Mouse (Mus musculus) embryonic facial prominence, embryonic 14.5 days (tissue): ENCODE data around the gene Klkb1. TPM values are rescaled to one million over a fixed set of nuclear protein-coding genes. Genes with fewer than 3 reads are reported as not detected.
A peak's percentile ranks its signal among the peaks of the same experiment; 100 is the strongest.
"Not testable (repeated sequence)": the region's sequence is repeated elsewhere in the genome, so short reads cannot be mapped to it uniquely, and the experiment has no call there.

Experiments
- ATAC-seq: fragments of 200-750 bp; cut with Nextera tagmentation; 2 replicates; pipeline ENCODE4 v1.8.0; 2017; ENCODE audit warnings: low read depth, moderate number of reproducible peaks, moderate TSS enrichment
- DNase-seq: peaks from one replicate; pipeline ENCODE4 v3.0.0-alpha.2; 2015; ENCODE audit warnings: low spot score
- H3K27ac ChIP-seq: fragments of 300-500 bp; sonication (generic); replicated peaks from 2 replicates; pipeline ENCODE4 v1.5.1; 2014; ENCODE audit warnings: low read depth, mild to moderate bottlenecking, low read length, moderate library complexity
- H3K27me3 ChIP-seq: fragments of 300-500 bp; sonication (generic); replicated peaks from 2 replicates; pipeline ENCODE4 v1.6.1; 2014; ENCODE audit warnings: low read length; ENCODE audit not compliant: control insufficient read depth, insufficient read depth
- H3K36me3 ChIP-seq: fragments of 300-500 bp; sonication (generic); 2 replicates; pipeline ENCODE4 v1.6.1; 2014; ENCODE audit warnings: low read length, mixed read lengths; ENCODE audit not compliant: control insufficient read depth, insufficient read depth
- H3K4me1 ChIP-seq: fragments of 300-500 bp; sonication (generic); 2 replicates; pipeline ENCODE4 v1.6.1; 2014; ENCODE audit warnings: antibody characterized with exemption, low read length; ENCODE audit not compliant: control insufficient read depth, insufficient read depth
- H3K4me2 ChIP-seq: fragments of 300-500 bp; sonication (generic); 2 replicates; pipeline ENCODE4 v1.6.1; 2014; ENCODE audit warnings: low read depth, mild to moderate bottlenecking, low read length, moderate library complexity, mixed read lengths
- H3K4me3 ChIP-seq: fragments of 300-500 bp; sonication (generic); 2 replicates; pipeline ENCODE4 v1.5.1; 2014; ENCODE audit warnings: low read depth, mild to moderate bottlenecking, low read length
- H3K9ac ChIP-seq: fragments of 300-500 bp; sonication (generic); 2 replicates; pipeline ENCODE4 v1.6.1; 2014; ENCODE audit warnings: low read depth, mild to moderate bottlenecking, low read length, moderate library complexity, mixed read lengths
- H3K9me3 ChIP-seq: fragments of 300-500 bp; sonication (generic); 2 replicates; pipeline ENCODE4 v1.6.1; 2016; ENCODE audit warnings: low read length; ENCODE audit not compliant: control insufficient read depth
- WGBS: fragments of 180-500 bp; shearing (Covaris S2); extraction: QIAGEN DNeasy Blood & Tissue Kit; methylation state at CpG from one replicate; pipeline ENCODE4 v1.1.7; 2014; 5-methylcytosine and 5-hydroxymethylcytosine counted together
- polyA plus RNA-seq: library from polyadenylated mRNA; unstranded; fragments of >200 nt; fragmentation: Nextera tagmentation; extraction: Ambion mirVana; gene quantifications from 2 replicates; pipeline ENCODE4 v1.2.1, GENCODE M21; 2014

Klkb1 gene
- polyA plus RNA-seq, result 0.07 and 0.13 TPM in 2 replicates

DNA sequence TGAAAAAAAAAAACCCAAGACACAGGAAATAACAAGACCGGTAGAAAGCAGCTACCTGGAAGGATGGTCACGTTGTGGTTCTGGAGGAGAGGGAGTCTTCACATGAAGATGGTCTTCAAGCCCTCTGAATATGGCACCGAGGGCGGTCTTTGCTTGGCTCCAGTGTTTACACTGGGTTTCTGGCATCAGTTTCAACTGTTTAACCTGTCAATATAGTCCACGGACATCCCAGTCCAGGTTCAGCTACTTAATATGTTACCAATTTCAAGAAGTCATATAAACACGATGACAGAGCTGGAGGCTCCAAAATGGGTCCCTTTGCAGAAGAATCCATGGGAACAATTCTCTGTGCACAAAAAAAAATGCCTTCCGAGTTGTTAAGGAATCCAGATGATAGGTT is at the start of gene Klkb1:
TSS of gene Klkb1 (minus strand) at position 173 of the 400 bp plus-strand sequence.
- DNase-seq, result no peak
- Histone ChIP-seq H3K4me1 (no peaks in the 10 kb centered on the region), H3K4me3 (no peak within 1 kb of the TSS), H3K9ac (no peak within 1 kb of the TSS), H3K27ac (no peak within 1 kb of the TSS), H3K9me3 (no peaks in the 10 kb centered on the region), H3K36me3 (no peaks in the 10 kb centered on the region), H3K4me2 (no peak within 1 kb of the TSS), H3K27me3 (no peaks in the 10 kb centered on the region)
- WGBS, result 87% methylated on average over 7 of the region's 7 CpGs
- ATAC-seq, result no peak

DNA sequence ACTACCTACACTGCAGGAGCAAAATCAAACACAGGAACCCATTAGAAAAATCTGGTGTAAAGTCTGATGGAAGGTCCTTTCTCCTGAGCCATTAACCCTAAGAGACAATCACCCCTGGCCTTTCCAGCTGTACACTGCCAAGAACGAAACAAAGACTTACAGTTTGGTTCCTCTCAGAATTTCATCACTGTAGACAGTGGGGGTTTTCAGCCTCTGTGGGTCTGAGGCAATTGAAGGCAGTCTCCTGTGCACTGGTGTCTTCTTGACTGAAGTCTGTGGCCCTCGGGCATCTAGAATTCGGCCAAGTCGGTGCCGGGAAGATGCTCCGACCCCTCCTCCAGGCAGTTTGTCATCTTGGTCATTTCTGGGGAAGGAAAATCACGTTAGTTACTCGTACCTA is 49.6 kb upstream of the Klkb1 start:
- 83% methylated on average over 8 of the region's 8 CpGs for WGBS
- Histone ChIP-seq H3K4me1 (no peaks in the 10 kb centered on the region), H3K27ac (no peak overlapping the region), H3K4me2 (no peak overlapping the region), H3K36me3 (peaks cover 22% of the 10 kb centered on the region), H3K9ac (no peak overlapping the region), H3K4me3 (no peak overlapping the region), H3K9me3 (no peaks in the 10 kb centered on the region), H3K27me3 (no peaks in the 10 kb centered on the region)
- ATAC-seq (no peak), DNase-seq (no peak)

DNA sequence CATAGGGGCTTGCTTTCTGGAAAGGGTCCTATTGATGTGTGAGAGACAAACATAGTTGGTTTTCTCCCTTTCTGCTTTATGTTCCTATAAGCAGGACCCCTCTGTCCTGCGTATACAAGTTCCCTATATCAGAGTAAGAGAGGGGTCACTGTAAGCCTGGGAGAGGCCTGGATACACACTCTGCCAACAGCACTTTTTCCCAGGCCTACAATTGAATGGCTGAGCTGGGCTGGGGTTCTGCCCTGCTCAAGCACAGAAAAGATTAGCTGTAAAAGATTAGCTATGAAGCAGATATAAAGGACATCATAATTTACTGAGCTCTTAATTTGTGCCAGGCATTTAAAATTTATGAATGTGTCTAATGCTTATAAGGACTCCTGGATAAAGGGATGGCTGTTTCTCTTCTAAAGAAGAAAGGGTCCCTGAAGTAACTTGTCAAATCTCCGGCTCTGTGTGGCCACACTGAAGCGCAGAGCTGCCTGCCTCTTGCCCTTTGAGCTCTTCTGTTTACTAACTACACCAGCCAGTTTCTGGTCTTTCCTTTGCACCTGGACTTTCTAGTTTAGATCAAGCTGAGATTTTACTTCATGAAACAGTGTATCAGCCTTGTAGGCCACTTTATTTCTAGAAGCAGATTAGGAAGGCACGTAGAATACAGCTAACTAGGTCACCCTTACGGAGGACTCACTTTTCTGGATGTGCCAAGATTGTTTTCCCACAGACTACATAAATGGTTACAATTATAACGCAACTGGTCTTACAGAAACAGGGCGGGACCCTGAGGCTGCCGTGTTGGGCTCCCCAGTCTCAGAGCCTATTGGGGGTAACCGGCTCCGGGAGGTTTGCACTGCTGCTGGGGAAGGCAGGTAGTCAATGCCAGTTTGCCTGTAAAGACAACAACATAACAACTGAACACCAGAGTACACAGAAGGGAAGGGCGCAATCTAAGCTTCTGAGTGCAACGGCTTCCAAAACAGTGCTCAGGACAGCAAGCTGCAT is 47.3 kb upstream of the Klkb1 start:
- Histone ChIP-seq H3K9ac (no peak overlapping the region), H3K4me3 (no peak overlapping the region), H3K27me3 (no peaks in the 10 kb centered on the region), H3K4me2 (no peak overlapping the region), H3K36me3 (peaks cover 11% of the 10 kb centered on the region; the same call in 1 of the 2 replicates), H3K27ac (no peak overlapping the region), H3K4me1 (no peaks in the 10 kb centered on the region), H3K9me3 (no peaks in the 10 kb centered on the region)
- DNase-seq (no peak), ATAC-seq (no peak)
- WGBS, result 90% methylated on average over 12 of the region's 12 CpGs

DNA sequence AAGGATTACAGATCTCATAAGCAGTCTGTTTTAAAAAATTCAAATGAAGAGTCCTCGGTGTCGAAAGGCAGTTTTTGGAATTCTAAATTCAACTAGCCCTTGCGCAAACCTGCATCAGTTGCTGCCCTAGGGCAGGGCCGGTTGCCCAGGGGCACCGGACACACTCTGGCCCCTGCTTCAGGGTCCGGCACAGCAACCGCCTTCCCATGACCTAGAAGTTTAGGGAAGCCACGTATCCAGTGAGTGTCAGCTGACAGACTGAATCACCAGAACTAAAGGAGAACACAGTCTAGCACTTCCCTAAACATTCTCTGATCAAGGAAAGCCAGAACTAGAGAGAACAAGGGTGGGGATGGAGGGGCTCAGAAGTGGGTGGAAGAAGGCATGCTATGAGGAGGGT is 38.8 kb upstream of the Klkb1 start:
- no peak overlapping the region for H3K27ac ChIP-seq

DNA sequence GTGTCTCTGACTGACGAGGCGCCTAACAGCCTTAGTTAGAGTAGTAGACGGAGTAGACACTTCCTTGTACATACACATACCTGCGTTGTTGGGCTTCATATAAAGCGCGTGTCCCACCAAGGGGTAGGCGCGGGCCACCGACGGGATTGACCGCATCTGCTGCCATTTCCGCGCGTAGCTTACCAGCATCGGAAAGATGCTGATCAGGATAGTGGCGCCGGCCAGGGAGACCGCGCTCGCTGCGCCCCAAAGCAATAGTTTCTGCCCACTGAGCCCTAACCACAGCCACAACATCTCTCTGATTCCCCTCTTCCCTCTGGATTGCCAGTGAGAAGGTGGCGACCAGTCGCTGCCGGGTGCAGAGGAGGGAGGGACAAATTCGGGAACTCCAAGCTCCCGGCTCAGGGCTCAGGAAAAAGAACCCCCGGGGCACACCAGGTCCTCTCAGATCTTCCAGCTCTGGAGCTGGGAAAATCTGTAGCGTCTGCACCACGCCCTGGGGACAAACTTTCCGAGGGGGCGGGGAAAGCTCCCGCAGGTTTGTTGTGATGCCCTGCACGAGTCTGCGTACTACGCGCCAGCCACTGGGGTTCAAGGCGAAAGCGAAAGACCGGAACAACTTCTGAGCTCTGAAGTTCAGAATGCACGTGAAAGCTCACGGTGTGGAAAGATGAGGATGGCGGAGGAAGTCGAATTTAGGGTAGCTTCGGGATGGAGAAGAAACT is 38.2 kb upstream of the Klkb1 start, which contains the start of gene Cyp4v3:
TSS of gene Cyp4v3 (minus strand) at position 532 of the 725 bp plus-strand sequence.
- WGBS, result under 1% methylated on average over 41 of the region's 44 CpGs
- H3K4me1 ChIP-seq, result 0 out of 2 replicates have a peak, but pooled peaks cover 7% of the 10 kb centered on the region

More for the DNA sequence above, 38.8 kb upstream of the Klkb1 start:
- no peaks in the 10 kb centered on the region for H3K36me3 ChIP-seq
- H3K27me3 ChIP-seq, result no peaks in the 10 kb centered on the region
- H3K9me3 ChIP-seq, result no peaks in the 10 kb centered on the region
- ATAC-seq (0 out of 2 replicates have a peak, but pooled peaks have one; percentile 20), DNase-seq (no peak)
- peak overlapping the region; percentile 82 for H3K4me2 ChIP-seq
- 0 out of 2 replicates have a peak, but pooled peaks cover 7% of the 10 kb centered on the region for H3K4me1 ChIP-seq
- H3K9ac ChIP-seq, result peak overlapping the region; percentile 70
- peak overlapping the region; percentile 65 for H3K4me3 ChIP-seq
- WGBS, result 4% methylated on average over 8 of the region's 8 CpGs

DNA sequence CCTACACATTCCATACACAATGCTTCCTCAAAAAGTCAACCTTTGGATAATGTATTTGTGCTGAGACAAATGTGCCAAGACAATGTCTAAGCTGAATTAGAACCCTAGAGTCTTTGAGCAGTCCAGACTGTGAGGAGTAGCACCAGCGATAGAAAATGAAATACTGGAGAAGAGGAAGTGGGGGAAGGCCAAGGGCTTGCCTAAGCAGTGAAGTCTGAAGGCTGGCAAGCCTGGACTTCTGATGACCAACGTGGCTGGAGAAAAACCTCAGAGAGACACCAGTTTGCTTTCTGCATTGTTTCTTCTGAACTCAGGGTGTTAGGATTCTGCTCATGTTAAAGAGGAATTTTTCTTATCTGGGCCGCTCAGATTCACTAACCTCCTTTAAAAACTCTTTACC is 36.2 kb upstream of the Klkb1 start:
- no peak overlapping the region for H3K4me3 ChIP-seq
- H3K4me1 ChIP-seq, result 0 out of 2 replicates have a peak, but pooled peaks cover 7% of the 10 kb centered on the region
- H3K27me3 ChIP-seq, result no peaks in the 10 kb centered on the region
- no peak for DNase-seq
- ATAC-seq, result no peak
- WGBS, result 76% methylated on average over 3 of the region's 3 CpGs
- no peak overlapping the region for H3K4me2 ChIP-seq
- no peaks in the 10 kb centered on the region for H3K36me3 ChIP-seq
- no peak overlapping the region for H3K27ac ChIP-seq
- H3K9me3 ChIP-seq, result no peaks in the 10 kb centered on the region
- H3K9ac ChIP-seq, result no peak overlapping the region

More for the DNA sequence above, 38.2 kb upstream of the Klkb1 start, which contains the start of gene Cyp4v3:
- Histone ChIP-seq H3K27me3 (no peaks in the 10 kb centered on the region), H3K9me3 (no peaks in the 10 kb centered on the region), H3K4me2 (peak within 1 kb of the TSS; percentile 82), H3K36me3 (no peaks in the 10 kb centered on the region), H3K27ac (no peak within 1 kb of the TSS), H3K9ac (peak within 1 kb of the TSS; percentile 70), H3K4me3 (peak within 1 kb of the TSS; percentile 65)
- ATAC-seq (peak; percentile 88), DNase-seq (peak; percentile 87)

DNA sequence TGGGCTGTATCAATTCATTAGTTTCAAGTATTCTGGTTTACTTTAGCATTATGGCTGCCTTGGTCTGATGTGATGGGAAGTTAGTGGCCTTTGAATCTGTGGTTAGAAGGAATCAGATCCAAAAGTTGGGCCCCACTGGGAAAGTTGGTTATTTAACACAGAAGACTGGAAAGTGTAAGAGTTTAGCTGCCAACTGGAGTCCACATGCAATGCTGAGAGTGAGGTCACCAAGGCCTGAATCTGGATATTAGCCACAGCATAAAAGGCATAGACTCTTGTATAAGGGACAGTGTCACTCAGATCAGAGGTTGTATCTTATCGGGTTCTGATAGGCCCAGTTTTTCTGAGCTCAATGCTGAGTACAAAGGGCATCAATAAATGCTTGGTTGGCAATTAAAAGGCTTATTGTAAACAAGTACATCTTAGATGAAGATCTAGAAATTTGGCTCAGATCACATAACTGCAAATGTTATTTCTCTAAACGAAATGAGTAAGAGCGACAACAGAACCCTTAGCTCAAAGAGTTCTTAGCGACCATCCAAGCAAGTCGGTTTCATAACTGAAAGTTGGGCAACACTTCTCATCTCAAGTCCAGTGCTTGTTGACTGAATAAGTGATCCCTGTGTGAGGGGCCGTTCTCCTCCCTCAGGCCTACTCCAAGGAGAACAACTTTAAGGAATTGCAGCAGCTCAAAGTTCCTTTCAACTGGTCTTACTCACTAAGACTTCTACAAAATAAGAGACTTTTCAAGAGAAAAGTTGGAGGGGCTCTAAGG is 34.7 kb upstream of the Klkb1 start:
- DNase-seq (no peak), ATAC-seq (no peak)
- H3K9me3 ChIP-seq, result no peaks in the 10 kb centered on the region
- WGBS, result 90% methylated on average over 6 of the region's 6 CpGs
- H3K27me3 ChIP-seq, result no peaks in the 10 kb centered on the region
- no peak overlapping the region for H3K4me3 ChIP-seq
- H3K36me3 ChIP-seq, result no peaks in the 10 kb centered on the region
- 0 out of 2 replicates have a peak, but pooled peaks cover 7% of the 10 kb centered on the region for H3K4me1 ChIP-seq
- H3K9ac ChIP-seq, result no peak overlapping the region
- H3K27ac ChIP-seq, result no peak overlapping the region
- no peak overlapping the region for H3K4me2 ChIP-seq

DNA sequence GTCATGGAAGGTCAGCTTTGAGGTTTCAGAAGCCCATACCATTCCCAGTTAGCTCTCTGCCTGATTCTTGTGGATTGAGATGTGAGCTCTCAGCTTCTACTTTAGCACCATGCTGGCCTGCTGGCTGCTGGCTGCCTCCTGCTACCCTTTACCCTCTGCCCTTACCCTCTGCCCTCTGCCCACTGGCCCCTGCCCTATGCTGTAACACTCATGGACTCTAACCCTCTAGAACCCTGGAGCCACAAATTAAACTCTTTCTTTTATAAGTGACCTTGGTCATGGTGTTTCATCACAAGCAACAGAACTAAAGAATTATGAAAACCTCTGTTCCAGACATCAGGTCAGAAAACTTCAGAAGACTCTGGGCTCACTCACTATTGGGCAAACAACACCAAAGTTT is 32.4 kb upstream of the Klkb1 start:
- not testable (repeated sequence) for DNase-seq, H3K27me3 ChIP-seq, H3K36me3 ChIP-seq, H3K9ac ChIP-seq, H3K4me1 ChIP-seq, H3K4me3 ChIP-seq, H3K4me2 ChIP-seq, H3K27ac ChIP-seq, H3K9me3 ChIP-seq, ATAC-seq
